Mouse (Mus musculus) heart, adult 2 months (tissue): ENCODE results near the gene H2afy. TPM values are rescaled to one million over a fixed set of nuclear protein-coding genes. Genes with fewer than 3 reads are reported as not detected.

Experiments
- DNase-seq, 2 experiments: peaks; one replicate each; pipeline ENCODE4 v3.0.0; 2021
- H3K27ac ChIP-seq: fragments of 200-600 bp; 2 replicates; pipeline ENCODE4 v1.8.1; 2022
- H3K27me3 ChIP-seq: fragments of 200-500 bp; 2 replicates; pipeline ENCODE4 v1.6.1; 2012; ENCODE audit warnings: mild to moderate bottlenecking, low read length, inconsistent platforms, mixed read lengths; ENCODE audit not compliant: control insufficient read depth, insufficient read depth
- H3K36me3 ChIP-seq: fragments of 200-500 bp; 2 replicates; pipeline ENCODE4 v1.6.1; 2012; ENCODE audit warnings: low read length, inconsistent platforms; ENCODE audit not compliant: control insufficient read depth, insufficient read depth
- H3K4me1 ChIP-seq: fragments of 200-500 bp; 2 replicates; pipeline ENCODE4 v1.6.1; 2011; ENCODE audit warnings: low read length; ENCODE audit not compliant: control insufficient read depth, insufficient read depth
- H3K4me3 ChIP-seq: fragments of 200-600 bp; 2 replicates; pipeline ENCODE4 v1.8.1; 2022
- H3K79me2 ChIP-seq: fragments of 200-500 bp; replicated peaks from 2 replicates; pipeline ENCODE4 v1.6.1; 2012; ENCODE audit warnings: mild to moderate bottlenecking, inconsistent platforms, low read length, moderate library complexity, mixed read lengths; ENCODE audit not compliant: control insufficient read depth, insufficient read depth
- H3K9ac ChIP-seq: fragments of 200-500 bp; 2 replicates; pipeline ENCODE4 v1.6.1; 2012; ENCODE audit warnings: low read depth, mild to moderate bottlenecking, control low read depth, inconsistent platforms, low read length, mixed read lengths
- CTCF ChIP-seq: fragments of 200-600 bp; IDR thresholded peaks from 2 replicates; pipeline ENCODE4 v1.8.1; 2022; ENCODE audit warnings: antibody characterized with exemption, mild to moderate bottlenecking, moderate library complexity
- EP300 ChIP-seq: fragments of 200-500 bp; IDR thresholded peaks from 2 replicates; pipeline ENCODE4 v1.6.1; 2011; ENCODE audit warnings: low read depth, low read length, control low read depth; ENCODE audit not compliant: insufficient read depth
- POLR2A ChIP-seq: fragments of 200-500 bp; IDR thresholded peaks from 2 replicates; pipeline ENCODE4 v1.6.1; 2011; ENCODE audit warnings: mild to moderate bottlenecking, low read depth, low read length, control low read depth; ENCODE audit not compliant: insufficient read depth
- WGBS: fragments of 180-500 bp; shearing (Covaris S2); methylation state at CpG from one replicate; pipeline ENCODE4 v1.1.7; 2018; 5-methylcytosine and 5-hydroxymethylcytosine counted together
- intact Hi-C: fragments of 180-260 bp; cut with DNase I; formaldehyde crosslinking; loops from one replicate; pipeline ENCODE4 v1.15.1; 2025
- polyA plus RNA-seq: library from polyadenylated mRNA; depleted of rRNA; stranded (reverse); fragments of >200 nt; gene quantifications from 2 replicates; pipeline ENCODE4 v1.2.3, GENCODE M21; 2012
- total RNA-seq, 2 experiments: library from RNA; stranded (reverse); gene quantifications; 2 replicates each; pipeline ENCODE4 v1.2.3; 2021

The H2afy gene
- total and polyA plus RNA-seq, 3 experiments = 34.9 to 49.6 (median 43.3) TPM

DNA sequence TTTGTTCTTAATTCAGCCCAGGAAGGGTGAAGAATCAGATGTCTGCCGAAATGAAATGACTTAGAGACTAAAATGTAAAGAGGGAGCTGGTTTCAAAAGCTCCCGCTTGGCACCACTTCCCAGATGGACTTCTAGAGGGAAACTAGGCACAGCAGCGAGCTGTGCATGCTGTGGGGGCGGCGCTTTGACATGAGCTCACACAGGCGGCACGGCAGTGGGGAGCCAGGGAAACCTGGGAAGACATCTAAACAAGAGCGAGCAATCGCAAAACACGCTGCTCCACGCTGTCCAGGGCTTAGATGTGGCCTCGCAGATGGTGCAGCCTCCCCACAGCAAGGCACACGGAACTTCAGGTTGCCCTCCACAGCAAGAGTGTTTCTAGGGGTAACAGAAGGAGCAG lies 23.2 kb downstream of the H2afy start:
- H3K79me2 ChIP-seq = peaks cover 3% of the 10 kb centered on the region; the same call in 1 of the 2 replicates
- peaks cover 38% of the 10 kb centered on the region for H3K4me1 ChIP-seq
- WGBS = 61% methylated on average over 13 of the region's 13 CpGs
- peak overlapping the region; percentile 31; the same call in 1 of the 2 replicates for H3K27ac ChIP-seq
- peaks cover 11% of the 10 kb centered on the region; the same call in 1 of the 2 replicates for H3K36me3 ChIP-seq
- H3K27me3 ChIP-seq = no peaks in the 10 kb centered on the region
- TF ChIP-seq POLR2A (no peak), EP300 (no peak), CTCF (no peak)
- H3K9ac ChIP-seq = no peak overlapping the region
- intact Hi-C loops = no loop called here
- no peak for DNase-seq
- H3K4me3 ChIP-seq = no peak overlapping the region

DNA sequence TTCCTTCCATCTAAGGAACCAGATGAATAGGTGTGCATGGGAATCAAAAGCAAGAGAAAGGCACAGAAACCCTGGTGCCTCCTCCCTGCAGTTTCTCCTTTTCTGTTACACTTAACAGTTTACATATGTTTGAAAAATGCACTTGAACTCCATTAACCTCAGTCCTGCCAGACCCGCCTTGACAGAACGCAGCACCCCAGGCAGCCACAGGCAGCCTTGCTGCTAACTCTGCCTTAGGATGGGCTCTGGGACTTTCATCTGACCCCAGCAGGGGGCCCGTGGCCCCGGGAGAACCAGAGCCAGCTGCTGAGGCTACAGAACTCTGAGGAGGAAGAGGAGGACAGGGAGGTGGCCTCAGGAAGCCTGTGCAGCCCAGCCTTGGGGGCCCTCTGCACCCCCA lies 23.7 kb downstream of the H2afy start:
- DNase-seq = no peak
- Histone ChIP-seq H3K9ac (no peak overlapping the region), H3K36me3 (peaks cover 11% of the 10 kb centered on the region; the same call in 1 of the 2 replicates), H3K4me3 (no peak overlapping the region), H3K79me2 (peaks cover 3% of the 10 kb centered on the region; the same call in 1 of the 2 replicates), H3K4me1 (peaks cover 35% of the 10 kb centered on the region), H3K27me3 (no peaks in the 10 kb centered on the region), H3K27ac (no peak overlapping the region)
- intact Hi-C loops = no loop called here
- no peak for TF ChIP-seq POLR2A
- no peak for TF ChIP-seq EP300
- TF ChIP-seq CTCF = peak; percentile 42
- 52% methylated on average over 4 of the region's 4 CpGs for WGBS

- H3K9ac ChIP-seq = no peak overlapping the region
- no peaks in the 10 kb centered on the region for H3K27me3 ChIP-seq
- H3K4me3 ChIP-seq = no peak overlapping the region
- no peak overlapping the region for H3K27ac ChIP-seq
- H3K79me2 ChIP-seq = peaks cover 3% of the 10 kb centered on the region; the same call in 1 of the 2 replicates
- H3K36me3 ChIP-seq = peaks cover 11% of the 10 kb centered on the region; the same call in 1 of the 2 replicates
- 73% methylated on average over 6 of the region's 6 CpGs for WGBS
- no peak for DNase-seq
- H3K4me1 ChIP-seq = peaks cover 34% of the 10 kb centered on the region
- TF ChIP-seq POLR2A (no peak), EP300 (no peak)
- intact Hi-C loops = no loop called here
These were observed 24.6 kb downstream of the H2afy start for GRCm38 (mm10) chr13:56111601-56112000.

GRCm38 (mm10) chr13:56110694-56111531 lies 25.2 kb downstream of the H2afy start:
- no peaks in the 10 kb centered on the region for H3K27me3 ChIP-seq
- TF ChIP-seq POLR2A (no peak), EP300 (no peak), CTCF (no peak)
- H3K36me3 ChIP-seq = peaks cover 9% of the 10 kb centered on the region; the same call in 1 of the 2 replicates
- no peak overlapping the region for H3K4me3 ChIP-seq
- H3K4me1 ChIP-seq = peaks cover 30% of the 10 kb centered on the region
- WGBS = 63% methylated on average over 19 of the region's 19 CpGs
- DNase-seq = no peak
- H3K9ac ChIP-seq = no peak overlapping the region
- peaks cover 3% of the 10 kb centered on the region; the same call in 1 of the 2 replicates for H3K79me2 ChIP-seq
- no peak overlapping the region for H3K27ac ChIP-seq
- intact Hi-C loops = no loop called here

DNA sequence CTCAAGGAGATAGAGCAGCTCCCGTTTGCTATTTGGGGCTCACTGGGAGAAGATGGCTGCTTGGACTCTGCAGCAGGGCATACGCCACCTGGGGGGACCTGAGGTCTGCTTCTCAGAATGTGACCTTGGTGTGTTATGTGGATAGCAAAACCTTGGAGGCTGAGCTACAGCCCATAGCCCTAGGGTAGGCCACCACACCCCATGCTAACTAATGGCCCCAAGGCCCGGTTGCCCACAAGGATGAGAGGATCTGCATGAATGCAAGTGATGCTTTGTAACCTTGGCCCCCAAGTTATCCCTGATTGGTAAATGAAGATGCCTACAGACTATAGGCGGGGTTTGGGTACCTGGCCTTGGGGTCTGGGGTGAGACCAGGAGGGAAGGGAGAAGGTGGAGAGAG lies 26.5 kb downstream of the H2afy start:
- Histone ChIP-seq H3K36me3 (peaks cover 6% of the 10 kb centered on the region; the same call in 1 of the 2 replicates), H3K4me3 (no peak overlapping the region), H3K27me3 (no peaks in the 10 kb centered on the region), H3K9ac (no peak overlapping the region), H3K79me2 (peaks cover 3% of the 10 kb centered on the region; the same call in 1 of the 2 replicates), H3K27ac (no peak overlapping the region), H3K4me1 (peaks cover 24% of the 10 kb centered on the region)
- DNase-seq = no peak
- TF ChIP-seq EP300 (no peak), POLR2A (no peak), CTCF (no peak)
- 75% methylated on average over 4 of the region's 4 CpGs for WGBS
- intact Hi-C loops = no loop called here

GRCm38 (mm10) chr13:56108849-56109519 lies 27.2 kb downstream of the H2afy start:
- Histone ChIP-seq H3K4me3 (no peak overlapping the region), H3K79me2 (peaks cover 3% of the 10 kb centered on the region; the same call in 1 of the 2 replicates), H3K27ac (no peak overlapping the region), H3K27me3 (no peaks in the 10 kb centered on the region), H3K36me3 (peaks cover 6% of the 10 kb centered on the region; the same call in 1 of the 2 replicates), H3K9ac (no peak overlapping the region), H3K4me1 (peaks cover 22% of the 10 kb centered on the region)
- 51% methylated on average over 17 of the region's 17 CpGs for WGBS
- intact Hi-C loops = no loop called here
- no peak for DNase-seq
- no peak for TF ChIP-seq EP300
- no peak for TF ChIP-seq CTCF
- TF ChIP-seq POLR2A = no peak
